Mouse (Mus musculus) cerebellum, adult 2 months (tissue): ENCODE measurements around the gene Mrps27.

ENCODE experiments used
- CTCF ChIP-seq: fragments of 200-500 bp; IDR thresholded peaks from 2 replicates; pipeline ENCODE4 v1.5.1; 2011; ENCODE audit warnings: low read depth, mild to moderate bottlenecking, control low read depth, low read length, moderate library complexity, borderline replicate concordance; ENCODE audit not compliant: insufficient read depth
- POLR2A ChIP-seq: fragments of 200-500 bp; IDR thresholded peaks from 2 replicates; pipeline ENCODE4 v1.6.1; 2011; ENCODE audit warnings: low read length, control low read depth, borderline replicate concordance; ENCODE audit not compliant: insufficient read depth

GRCm38 (mm10) chr13:99314098-99314497 is 30.5 kb upstream of the Mrps27 start:
- TF ChIP-seq CTCF (no peak), POLR2A (no peak)
